Mouse (Mus musculus) brain, embryonic 14.5 days (tissue): ENCODE data around the gene Apex1.
"Not testable (repeated sequence)": the region's sequence is repeated elsewhere in the genome, so short reads cannot be mapped to it uniquely, and the experiment has no call there.

ENCODE experiments used
- CTCF ChIP-seq: fragments of 200-500 bp; IDR thresholded peaks from 2 replicates; pipeline ENCODE4 v1.5.1; 2012; ENCODE audit warnings: inconsistent platforms, mild to moderate bottlenecking, moderate library complexity, borderline replicate concordance; ENCODE audit not compliant: insufficient read depth, insufficient read length; ENCODE audit errors: extremely low read depth
- POLR2A ChIP-seq: fragments of 200-500 bp; IDR thresholded peaks from 2 replicates; pipeline ENCODE4 v1.6.1; 2012; ENCODE audit warnings: mild to moderate bottlenecking, inconsistent platforms, borderline replicate concordance; ENCODE audit not compliant: poor library complexity, insufficient read depth, insufficient read length, severe bottlenecking; ENCODE audit errors: extremely low read depth

- TF ChIP-seq POLR2A, CTCF: not testable (repeated sequence)
Measured at GRCm38 (mm10) chr14:50945526-50945925, 20.8 kb downstream of the Apex1 start.
